Mouse (Mus musculus) small intestine, adult 2 months (tissue): Measurements from ENCODE around the gene Hist1h3a. TPM values are rescaled to one million over a fixed set of nuclear protein-coding genes. Genes with fewer than 3 reads are reported as not detected.

ENCODE experiments used
- H3K27ac ChIP-seq: fragments of 200-500 bp; 2 replicates; pipeline ENCODE4 v1.5.1; 2012; ENCODE audit warnings: low read depth, low read length, control low read depth, inconsistent platforms; ENCODE audit not compliant: insufficient read depth
- H3K27me3 ChIP-seq: fragments of 200-500 bp; 2 replicates; pipeline ENCODE4 v1.6.1; 2012; ENCODE audit warnings: mild to moderate bottlenecking, moderate library complexity, low read length, inconsistent platforms; ENCODE audit not compliant: control insufficient read depth, insufficient read depth
- H3K36me3 ChIP-seq: fragments of 200-500 bp; 2 replicates; pipeline ENCODE4 v1.6.1; 2012; ENCODE audit warnings: mild to moderate bottlenecking, low read length, control low read depth, inconsistent platforms; ENCODE audit not compliant: control insufficient read depth, insufficient read depth
- H3K4me1 ChIP-seq: fragments of 200-500 bp; 2 replicates; pipeline ENCODE4 v1.6.1; 2012; ENCODE audit warnings: low read length, inconsistent platforms, mixed read lengths; ENCODE audit not compliant: control insufficient read depth, insufficient read depth, insufficient read length
- H3K4me3 ChIP-seq: fragments of 200-500 bp; 2 replicates; pipeline ENCODE4 v1.5.1; 2012; ENCODE audit warnings: low read depth, mild to moderate bottlenecking, control low read depth, inconsistent platforms, low read length, moderate library complexity
- CTCF ChIP-seq: fragments of 200-500 bp; IDR thresholded peaks from 2 replicates; pipeline ENCODE4 v1.5.1; 2012; ENCODE audit warnings: low read depth, mild to moderate bottlenecking, control low read depth, inconsistent platforms, low read length, moderate library complexity, mixed read lengths; ENCODE audit not compliant: insufficient replicate concordance, insufficient read length; ENCODE audit errors: extremely low read depth
- POLR2A ChIP-seq: fragments of 200-500 bp; IDR thresholded peaks from 2 replicates; pipeline ENCODE4 v1.6.1; 2012; ENCODE audit warnings: low read depth, mild to moderate bottlenecking, control low read depth, inconsistent platforms, low read length, moderate library complexity
- WGBS: fragments of 180-500 bp; shearing (Covaris S2); methylation state at CpG from one replicate; pipeline ENCODE4 v1.1.7; 2018; 5-methylcytosine and 5-hydroxymethylcytosine counted together
- polyA plus RNA-seq: library from polyadenylated mRNA; depleted of rRNA; stranded (reverse); fragments of >200 nt; gene quantifications from 2 replicates; pipeline ENCODE4 v1.2.3, GENCODE M21; 2012

Gene Hist1h3a
- polyA plus RNA-seq, 1 experiment: 32.6 TPM

DNA sequence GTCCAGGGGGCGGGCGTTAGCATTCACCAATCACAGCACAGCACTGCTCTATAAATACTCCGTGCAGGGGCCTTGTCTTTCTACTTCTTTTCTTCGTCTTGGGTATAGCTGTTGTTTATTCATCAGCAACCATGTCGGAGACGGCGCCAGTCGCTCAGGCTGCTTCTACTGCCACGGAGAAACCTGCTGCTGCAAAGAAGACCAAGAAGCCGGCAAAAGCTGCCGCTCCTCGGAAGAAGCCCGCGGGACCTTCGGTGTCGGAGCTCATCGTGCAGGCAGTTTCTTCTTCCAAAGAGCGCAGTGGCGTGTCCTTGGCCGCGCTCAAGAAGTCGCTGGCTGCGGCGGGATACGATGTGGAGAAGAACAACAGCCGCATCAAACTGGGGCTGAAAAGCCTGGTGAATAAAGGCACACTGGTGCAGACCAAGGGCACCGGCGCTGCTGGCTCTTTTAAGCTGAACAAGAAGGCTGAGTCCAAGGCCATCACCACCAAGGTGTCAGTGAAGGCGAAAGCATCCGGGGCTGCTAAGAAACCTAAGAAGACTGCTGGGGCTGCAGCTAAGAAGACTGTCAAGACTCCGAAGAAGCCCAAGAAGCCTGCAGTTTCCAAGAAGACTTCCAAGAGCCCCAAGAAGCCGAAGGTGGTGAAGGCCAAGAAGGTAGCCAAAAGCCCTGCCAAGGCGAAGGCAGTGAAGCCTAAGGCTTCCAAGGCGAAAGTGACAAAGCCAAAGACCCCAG is 1.6 kb upstream of the Hist1h3a start, which contains the start of gene Hist1h1a:
Hist1h1a (plus strand) TSS at position 81 of the 738 bp plus-strand sequence.
- Histone ChIP-seq H3K27me3 (no peaks in the 10 kb centered on the region), H3K4me3 (peak within 1 kb of the TSS; percentile 71), H3K4me1 (peaks cover 16% of the 10 kb centered on the region), H3K27ac (peak within 1 kb of the TSS; percentile 82), H3K36me3 (no peaks in the 10 kb centered on the region)
- TF ChIP-seq POLR2A (peak; percentile 81), CTCF (no peak; the same call in 1 of the 2 replicates)
- 6% methylated on average over 34 of the region's 34 CpGs for WGBS

- H3K4me1 ChIP-seq: peaks cover 16% of the 10 kb centered on the region
- TF ChIP-seq POLR2A (no peak), CTCF (no peak)
- peak overlapping the region; percentile 71 for H3K4me3 ChIP-seq
- WGBS: 1% methylated on average over 10 of the region's 10 CpGs
- H3K36me3 ChIP-seq: no peaks in the 10 kb centered on the region
- peak overlapping the region; percentile 82 for H3K27ac ChIP-seq
- no peaks in the 10 kb centered on the region for H3K27me3 ChIP-seq
Observed at GRCm38 (mm10) chr13:23763242-23763585, 1.0 kb upstream of the Hist1h3a start.

DNA sequence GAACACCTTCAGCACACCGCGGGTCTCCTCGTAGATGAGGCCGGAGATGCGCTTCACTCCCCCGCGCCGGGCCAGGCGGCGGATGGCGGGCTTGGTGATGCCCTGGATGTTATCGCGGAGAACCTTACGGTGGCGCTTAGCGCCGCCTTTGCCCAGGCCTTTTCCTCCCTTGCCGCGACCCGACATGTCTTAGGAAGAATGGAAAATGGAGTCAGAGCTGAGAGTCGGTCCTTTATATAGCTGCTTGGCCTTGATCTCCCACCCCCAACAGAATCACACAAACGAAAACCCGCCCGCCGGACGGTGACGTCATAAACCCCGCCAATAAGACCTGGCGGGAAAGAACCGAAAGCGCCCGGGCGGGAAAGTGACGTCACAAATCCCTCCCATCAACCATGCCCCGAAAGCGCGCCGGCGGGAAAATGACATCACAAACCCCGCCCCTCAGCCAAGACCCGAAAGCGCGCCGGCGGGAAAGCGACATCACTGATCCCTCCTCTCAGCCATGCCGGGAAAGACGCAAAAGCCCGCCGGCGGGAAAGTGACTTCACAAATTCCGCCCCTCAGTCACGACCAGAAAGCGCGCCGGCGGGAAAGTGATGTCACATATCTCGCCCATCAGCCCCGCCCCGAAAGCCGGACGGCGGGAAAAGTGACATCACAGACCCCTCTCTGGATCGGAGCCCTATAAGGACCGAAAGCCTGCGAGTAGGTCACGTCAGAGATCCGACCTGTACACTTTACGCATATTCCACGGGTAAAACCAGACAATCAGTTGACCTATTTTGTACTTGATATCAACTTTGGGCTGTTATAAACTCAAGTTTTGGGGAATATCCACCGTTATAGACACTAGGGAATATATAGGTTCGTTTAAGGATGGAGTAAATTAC is 968 bp downstream of the Hist1h3a start, which contains the start of gene Hist1h4a:
Hist1h4a (minus strand) TSS at position 259 of the 893 bp plus-strand sequence.
- Histone ChIP-seq H3K4me3 (peak within 1 kb of the TSS; percentile 71), H3K4me1 (peaks cover 14% of the 10 kb centered on the region), H3K27me3 (no peaks in the 10 kb centered on the region), H3K27ac (peak within 1 kb of the TSS; percentile 90), H3K36me3 (no peaks in the 10 kb centered on the region)
- under 1% methylated on average over 70 of the region's 72 CpGs for WGBS
- peak; percentile 44 for TF ChIP-seq POLR2A
- TF ChIP-seq CTCF: no peak

- Histone ChIP-seq H3K36me3 (no peaks in the 10 kb centered on the region), H3K4me1 (peaks cover 14% of the 10 kb centered on the region), H3K27ac (peak overlapping the region; percentile 51; the same call in 1 of the 2 replicates), H3K27me3 (no peaks in the 10 kb centered on the region), H3K4me3 (peak overlapping the region; percentile 71)
- 2% methylated on average over 24 of the region's 27 CpGs for WGBS
- TF ChIP-seq CTCF: no peak
- TF ChIP-seq POLR2A: no peak
Observed at GRCm38 (mm10) chr13:23760240-23760971, 1.8 kb downstream of the Hist1h3a start.

- H3K27ac ChIP-seq: 0 out of 2 replicates have a peak overlapping the region, but pooled peaks have one; percentile 51
- TF ChIP-seq POLR2A: no peak
- no peak for TF ChIP-seq CTCF
- 70% methylated on average over 1 of the region's 1 CpGs for WGBS
- no peaks in the 10 kb centered on the region for H3K36me3 ChIP-seq
- H3K27me3 ChIP-seq: no peaks in the 10 kb centered on the region
- peaks cover 14% of the 10 kb centered on the region for H3K4me1 ChIP-seq
- H3K4me3 ChIP-seq: no peak overlapping the region
Observed at GRCm38 (mm10) chr13:23759916-23760239, 2.3 kb downstream of the Hist1h3a start.

GRCm38 (mm10) chr13:23759251-23759771 is 2.9 kb downstream of the Hist1h3a start:
- Histone ChIP-seq H3K4me1 (peaks cover 12% of the 10 kb centered on the region), H3K27ac (no peak overlapping the region), H3K27me3 (no peaks in the 10 kb centered on the region), H3K4me3 (no peak overlapping the region), H3K36me3 (no peaks in the 10 kb centered on the region)
- TF ChIP-seq POLR2A (no peak), CTCF (no peak)
- WGBS: 87% methylated on average over 3 of the region's 3 CpGs

DNA sequence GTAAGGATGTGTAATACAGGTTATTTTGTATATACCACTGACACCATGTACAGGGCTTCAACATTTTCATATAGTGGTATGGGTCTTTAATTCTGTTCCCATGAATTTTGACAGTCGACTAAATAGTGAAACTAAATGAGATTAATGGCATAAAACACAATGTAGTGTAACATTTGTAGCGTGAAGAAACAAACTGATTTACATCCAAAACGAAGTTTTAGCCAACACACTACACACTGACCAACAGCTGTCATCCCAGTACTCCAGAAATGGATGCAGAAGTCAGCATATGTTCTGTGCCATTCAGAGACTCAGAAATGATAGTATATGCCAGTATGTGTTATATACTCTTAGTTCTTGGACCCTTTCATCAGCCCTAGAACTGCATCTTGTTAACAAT is 4.3 kb downstream of the Hist1h3a start:
- Histone ChIP-seq H3K4me3 (no peak overlapping the region), H3K4me1 (peaks cover 6% of the 10 kb centered on the region; the same call in 1 of the 2 replicates), H3K36me3 (no peaks in the 10 kb centered on the region), H3K27ac (no peak overlapping the region), H3K27me3 (no peaks in the 10 kb centered on the region)
- TF ChIP-seq CTCF: no peak
- TF ChIP-seq POLR2A: no peak
- 31% methylated on average over 3 of the region's 3 CpGs for WGBS
